Mouse (Mus musculus) hindbrain, embryonic 14.5 days (tissue): ENCODE measurements around the gene Zfp131. TPM values are rescaled to one million over a fixed set of nuclear protein-coding genes. Genes with fewer than 3 reads are reported as not detected.

Experiments used
- ATAC-seq: fragments of 200-750 bp; cut with Nextera tagmentation; 2 replicates; pipeline ENCODE4 v1.8.0; 2017; ENCODE audit warnings: moderate number of reproducible peaks, mild to moderate bottlenecking, moderate TSS enrichment, moderate library complexity; ENCODE audit not compliant: low FRiP score
- DNase-seq: peaks from one replicate; pipeline ENCODE4 v3.0.0-alpha.2; 2015; ENCODE audit warnings: low spot score
- H3K27ac ChIP-seq: fragments of 300-500 bp; sonication (generic); 2 replicates; pipeline ENCODE4 v1.5.1; 2014; ENCODE audit warnings: mild to moderate bottlenecking, moderate library complexity
- H3K27me3 ChIP-seq: fragments of 300-500 bp; sonication (generic); 2 replicates; pipeline ENCODE4 v1.6.1; 2014; ENCODE audit warnings: mild to moderate bottlenecking, low read length, mixed read lengths; ENCODE audit not compliant: control insufficient read depth, insufficient read depth
- H3K36me3 ChIP-seq: fragments of 300-500 bp; sonication (generic); replicated peaks from 2 replicates; pipeline ENCODE4 v1.6.1; 2014; ENCODE audit not compliant: control insufficient read depth, insufficient read depth
- H3K4me1 ChIP-seq: fragments of 300-500 bp; sonication (generic); replicated peaks from 2 replicates; pipeline ENCODE4 v1.6.1; 2014; ENCODE audit warnings: antibody characterized with exemption, low read length, mixed read lengths; ENCODE audit not compliant: control insufficient read depth, insufficient read depth
- H3K4me2 ChIP-seq: fragments of 300-500 bp; sonication (generic); replicated peaks from 2 replicates; pipeline ENCODE4 v1.6.1; 2014; ENCODE audit warnings: mild to moderate bottlenecking, moderate library complexity
- H3K4me3 ChIP-seq: fragments of 300-500 bp; sonication (generic); replicated peaks from 2 replicates; pipeline ENCODE4 v1.5.1; 2014; ENCODE audit warnings: mild to moderate bottlenecking, low read length
- H3K9ac ChIP-seq: fragments of 300-500 bp; sonication (generic); 2 replicates; pipeline ENCODE4 v1.6.1; 2014
- H3K9me3 ChIP-seq: fragments of 300-500 bp; sonication (generic); 2 replicates; pipeline ENCODE4 v1.6.1; 2016; ENCODE audit warnings: low read length; ENCODE audit not compliant: control insufficient read depth
- WGBS: fragments of 180-500 bp; shearing (Covaris S2); extraction: QIAGEN DNeasy Blood & Tissue Kit; methylation state at CpG from one replicate; pipeline ENCODE4 v1.1.7; 2014; 5-methylcytosine and 5-hydroxymethylcytosine counted together
- polyA plus RNA-seq: library from polyadenylated mRNA; unstranded; fragments of >200 nt; fragmentation: Nextera tagmentation; extraction: Ambion mirVana; gene quantifications from 2 replicates; pipeline ENCODE4 v1.2.1, GENCODE M21; 2014

Gene Zfp131
- polyA plus RNA-seq, 1 experiment from 2014 or later, result 34.5 TPM

- Histone ChIP-seq H3K36me3 (peaks cover 6% of the 10 kb centered on the region; the same call in 1 of the 2 replicates), H3K4me3 (no peak overlapping the region), H3K4me1 (peaks cover 20% of the 10 kb centered on the region; the same call in 1 of the 2 replicates), H3K9me3 (no peaks in the 10 kb centered on the region), H3K27ac (no peak overlapping the region), H3K9ac (no peak overlapping the region), H3K4me2 (peak overlapping the region; percentile 97), H3K27me3 (no peaks in the 10 kb centered on the region)
- ATAC-seq, result no peak
- no peak for DNase-seq
- WGBS, result 35% methylated on average over 5 of the region's 5 CpGs
These were observed 33.9 kb downstream of the Zfp131 start for GRCm38 (mm10) chr13:119756831-119757230.

- Histone ChIP-seq H3K9ac (peak within 1 kb of the TSS; percentile 84), H3K4me1 (peaks cover 20% of the 10 kb centered on the region; the same call in 1 of the 2 replicates), H3K27ac (peak within 1 kb of the TSS; percentile 84), H3K4me3 (peak within 1 kb of the TSS; percentile 62), H3K36me3 (peaks cover 2% of the 10 kb centered on the region; the same call in 1 of the 2 replicates), H3K27me3 (no peaks in the 10 kb centered on the region), H3K9me3 (no peaks in the 10 kb centered on the region), H3K4me2 (peak within 1 kb of the TSS; percentile 97)
- peak; percentile 92 for ATAC-seq
- DNase-seq, result peak; percentile 69
- WGBS, result 1% methylated on average over 43 of the region's 43 CpGs
These were observed 34.8 kb downstream of the Zfp131 start, which contains the start of gene Nim1k for GRCm38 (mm10) chr13:119755681-119756471. Gene Nim1k, minus strand, starts transcription at chr13:119755882.

- Histone ChIP-seq H3K4me3 (peak overlapping the region; percentile 62), H3K27me3 (no peaks in the 10 kb centered on the region), H3K27ac (peak overlapping the region; percentile 84), H3K9ac (peak overlapping the region; percentile 84), H3K4me1 (peaks cover 20% of the 10 kb centered on the region; the same call in 1 of the 2 replicates), H3K4me2 (peak overlapping the region; percentile 97), H3K36me3 (no peaks in the 10 kb centered on the region), H3K9me3 (no peaks in the 10 kb centered on the region)
- ATAC-seq, result peak; percentile 58
- 1% methylated on average over 16 of the region's 16 CpGs for WGBS
- DNase-seq, result no peak
These were observed 35.5 kb downstream of the Zfp131 start for GRCm38 (mm10) chr13:119755141-119755547.

- Histone ChIP-seq H3K36me3 (no peaks in the 10 kb centered on the region), H3K9ac (peak overlapping the region; percentile 84; the same call in 1 of the 2 replicates)
- no peak for DNase-seq
These were observed 36.1 kb downstream of the Zfp131 start for GRCm38 (mm10) chr13:119754635-119755020.

GRCm38 (mm10) chr13:119753859-119754634 is 36.6 kb downstream of the Zfp131 start:
- no peaks in the 10 kb centered on the region for H3K27me3 ChIP-seq
- DNase-seq (no peak), ATAC-seq (peak; percentile 33; the same call in 1 of the 2 replicates)
- H3K4me1 ChIP-seq, result peaks cover 20% of the 10 kb centered on the region; the same call in 1 of the 2 replicates
- H3K36me3 ChIP-seq, result no peaks in the 10 kb centered on the region
- H3K27ac ChIP-seq, result peak overlapping the region; percentile 32; the same call in 1 of the 2 replicates
- no peak overlapping the region for H3K9ac ChIP-seq
- 42% methylated on average over 9 of the region's 9 CpGs for WGBS
- no peaks in the 10 kb centered on the region for H3K9me3 ChIP-seq
- H3K4me3 ChIP-seq, result no peak overlapping the region
- peak overlapping the region; percentile 97 for H3K4me2 ChIP-seq

More at GRCm38 (mm10) chr13:119754635-119755020, 36.1 kb downstream of the Zfp131 start:
- H3K4me1 ChIP-seq, result peaks cover 20% of the 10 kb centered on the region; the same call in 1 of the 2 replicates
- 19% methylated on average over 3 of the region's 3 CpGs for WGBS
- no peak overlapping the region; the same call in 1 of the 2 replicates for H3K27ac ChIP-seq
- no peaks in the 10 kb centered on the region for H3K9me3 ChIP-seq
- H3K4me2 ChIP-seq, result peak overlapping the region; percentile 97
- ATAC-seq, result no peak
- no peaks in the 10 kb centered on the region for H3K27me3 ChIP-seq
- H3K4me3 ChIP-seq, result peak overlapping the region; percentile 62

- Histone ChIP-seq H3K4me1 (peaks cover 4% of the 10 kb centered on the region), H3K4me2 (no peak overlapping the region), H3K36me3 (no peaks in the 10 kb centered on the region), H3K9ac (no peak overlapping the region), H3K27me3 (no peaks in the 10 kb centered on the region), H3K4me3 (no peak overlapping the region), H3K27ac (no peak overlapping the region), H3K9me3 (no peaks in the 10 kb centered on the region)
- ATAC-seq (no peak), DNase-seq (no peak)
- WGBS, result 91% methylated on average over 4 of the region's 4 CpGs
These were observed 43.8 kb downstream of the Zfp131 start for GRCm38 (mm10) chr13:119746930-119747329.

- DNase-seq, result no peak
- ATAC-seq, result no peak
- Histone ChIP-seq H3K9me3 (no peaks in the 10 kb centered on the region), H3K4me2 (no peak overlapping the region), H3K9ac (no peak overlapping the region), H3K4me1 (peaks cover 12% of the 10 kb centered on the region), H3K27ac (no peak overlapping the region), H3K36me3 (no peaks in the 10 kb centered on the region), H3K27me3 (no peaks in the 10 kb centered on the region), H3K4me3 (no peak overlapping the region)
- 76% methylated on average over 3 of the region's 3 CpGs for WGBS
These were observed 47.2 kb downstream of the Zfp131 start for GRCm38 (mm10) chr13:119743470-119743869.

- Histone ChIP-seq H3K4me3 (no peak overlapping the region), H3K27me3 (no peaks in the 10 kb centered on the region), H3K27ac (no peak overlapping the region), H3K36me3 (no peaks in the 10 kb centered on the region), H3K4me2 (no peak overlapping the region), H3K9me3 (no peaks in the 10 kb centered on the region), H3K4me1 (peaks cover 12% of the 10 kb centered on the region), H3K9ac (no peak overlapping the region)
- DNase-seq (no peak), ATAC-seq (no peak)
- whole genome bisulfite sequencing, result 89% methylated on average over 6 of the region's 6 CpGs
These were observed 47.8 kb downstream of the Zfp131 start for GRCm38 (mm10) chr13:119742711-119743415.
